Mouse (Mus musculus) liver, adult 2 months (tissue): ENCODE results near the gene Mon1b. TPM values are rescaled to one million over a fixed set of nuclear protein-coding genes. Genes with fewer than 3 reads are reported as not detected.

Experiments
- DNase-seq: peaks from one replicate; pipeline ENCODE4 v3.0.0-alpha.2; 2011; ENCODE audit warnings: low read depth, low spot score; ENCODE audit errors: extremely low read depth
- H3K27ac ChIP-seq: fragments of 200-500 bp; replicated peaks from 2 replicates; pipeline ENCODE4 v1.5.1; 2012; ENCODE audit warnings: low read depth, mild to moderate bottlenecking, control low read depth, inconsistent platforms, low read length; ENCODE audit not compliant: insufficient read depth
- H3K27me3 ChIP-seq: fragments of 200-500 bp; 2 replicates; pipeline ENCODE4 v1.6.1; 2012; ENCODE audit warnings: mild to moderate bottlenecking, moderate library complexity, low read length, inconsistent platforms; ENCODE audit not compliant: control insufficient read depth, insufficient read depth
- H3K36me3 ChIP-seq: fragments of 200-500 bp; 2 replicates; pipeline ENCODE4 v1.6.1; 2012; ENCODE audit warnings: low read length, inconsistent platforms; ENCODE audit not compliant: control insufficient read depth, insufficient read depth
- H3K4me1 ChIP-seq: fragments of 200-500 bp; 2 replicates; pipeline ENCODE4 v1.6.1; 2011; ENCODE audit warnings: low read length; ENCODE audit not compliant: control insufficient read depth, insufficient read depth
- H3K4me3 ChIP-seq: fragments of 200-500 bp; 2 replicates; pipeline ENCODE4 v1.5.1; 2011; ENCODE audit warnings: low read depth, mild to moderate bottlenecking, control low read depth, low read length, moderate library complexity; ENCODE audit not compliant: insufficient read depth
- H3K79me2 ChIP-seq: fragments of 200-500 bp; 2 replicates; pipeline ENCODE4 v1.6.1; 2012; ENCODE audit warnings: inconsistent platforms, mild to moderate bottlenecking, low read length, moderate library complexity; ENCODE audit not compliant: control insufficient read depth, insufficient read depth
- H3K9ac ChIP-seq: fragments of 200-500 bp; 2 replicates; pipeline ENCODE4 v1.6.1; 2012; ENCODE audit warnings: low read depth, mild to moderate bottlenecking, control low read depth, inconsistent platforms, low read length
- CTCF ChIP-seq: fragments of 200-500 bp; IDR thresholded peaks from 2 replicates; pipeline ENCODE4 v1.5.1; 2011; ENCODE audit warnings: low read depth, low read length, control low read depth
- POLR2A ChIP-seq: fragments of 200-500 bp; IDR thresholded peaks from 2 replicates; pipeline ENCODE4 v1.6.1; 2011; ENCODE audit warnings: low read length, control low read depth; ENCODE audit not compliant: insufficient read depth; ENCODE audit errors: extremely low read depth
- WGBS: fragments of 180-500 bp; shearing (Covaris S2); methylation state at CpG from one replicate; pipeline ENCODE4 v1.1.7; 2018; 5-methylcytosine and 5-hydroxymethylcytosine counted together
- polyA plus RNA-seq: library from polyadenylated mRNA; depleted of rRNA; stranded (reverse); fragments of >200 nt; gene quantifications from 2 replicates; pipeline ENCODE4 v1.2.3, GENCODE M21; 2012; rRNA removed
- total RNA-seq: library from RNA; depleted of rRNA; stranded (reverse); fragments of >200 nt; gene quantifications from 2 replicates; pipeline ENCODE4 v1.2.3, GENCODE M21; 2014; rRNA removed

Gene Mon1b
- total and polyA plus RNA-seq, 2 experiments = 3.6 to 4.2 TPM

- H3K27ac ChIP-seq = no peak overlapping the region
- WGBS = 76% methylated on average over 14 of the region's 14 CpGs
- no peaks in the 10 kb centered on the region for H3K36me3 ChIP-seq
- TF ChIP-seq POLR2A = no peak
- no peak for TF ChIP-seq CTCF
- no peak overlapping the region for H3K9ac ChIP-seq
- no peaks in the 10 kb centered on the region for H3K79me2 ChIP-seq
- no peaks in the 10 kb centered on the region for H3K27me3 ChIP-seq
- DNase-seq = no peak
- no peaks in the 10 kb centered on the region for H3K4me1 ChIP-seq
- no peak overlapping the region for H3K4me3 ChIP-seq
These were observed 56.4 kb downstream of the Mon1b start for GRCm38 (mm10) chr8:113691622-113692343.

Other genes with a start within 250 kb of the Mon1b start
- gene Syce1l, start 7.6 kb downstream of the Mon1b start, total RNA-seq = not detected in 2 replicates
- not detected in 2 replicates for gene Syce1l, start 7.6 kb downstream of the Mon1b start, polyA plus RNA-seq
- gene Adamts18, start 213.2 kb downstream of the Mon1b start, total RNA-seq = under 0.01 TPM in 1 of 2 replicates, not detected in the other
- not detected in 2 replicates for gene Adamts18, start 213.2 kb downstream of the Mon1b start, polyA plus RNA-seq